Comparison of ENCODE assay signal across 9 mouse cellular contexts in genomic region chr19:58558352-58558751, GRCm38 (mm10). TPM values are rescaled to one million over a fixed set of nuclear protein-coding genes. Genes with fewer than 3 reads are reported as not detected.
DNase-seq lines count a peak whose midpoint lies in the region; ATAC-seq and TF ChIP-seq lines count a peak whose summit lies in the region.
"Had no signal": no experiment of that assay in that cellular context is flagged by ENCODE, and none has a peak within 500 bp of the region (broad histone marks: within the 10 kb centered on the region; RNA-seq: fewer than 3 reads in every experiment).

No protein-coding gene starts in this region.

- no peak overlapping the region for H3K27ac ChIP-seq in cerebellum, adult 2 months (ENCODE audit: insufficient read depth, low read length)
- no peak overlapping the region for H3K27ac ChIP-seq in midbrain, embryonic 10.5 days (replicated peaks)
- H3K27ac ChIP-seq in midbrain, embryonic 16.5 days (ENCODE audit: low read length), result no peak overlapping the region
- no peak overlapping the region for H3K27ac ChIP-seq in hindbrain, postnatal 0 days
- H3K27ac ChIP-seq: heart, embryonic 15.5 days had no signal

- no peak overlapping the region for H3K4me2 ChIP-seq in midbrain, embryonic 16.5 days (ENCODE audit: low read length)
- no peak overlapping the region for H3K4me2 ChIP-seq in hindbrain, postnatal 0 days (ENCODE audit: low read depth, low read length)
- H3K4me2 ChIP-seq: heart, embryonic 15.5 days had no signal

- no peak overlapping the region for H3K4me3 ChIP-seq in cerebellum, adult 2 months (replicated peaks; ENCODE audit: insufficient read depth, low read depth, low read length)
- H3K4me3 ChIP-seq in midbrain, embryonic 10.5 days, result no peak overlapping the region
- no peak overlapping the region for H3K4me3 ChIP-seq in midbrain, embryonic 16.5 days (ENCODE audit: low read depth, low read length)
- H3K4me3 ChIP-seq in hindbrain, postnatal 0 days (ENCODE audit: low read length), result no peak overlapping the region
- H3K4me3 ChIP-seq: heart, embryonic 15.5 days had no signal

- 41% methylated on average over 5 of the region's 5 CpGs for WGBS in cerebellum, adult 2 months
- WGBS in midbrain, embryonic 10.5 days, result 60% methylated on average over 5 of the region's 5 CpGs
- WGBS in midbrain, embryonic 16.5 days, result 47% methylated on average over 5 of the region's 5 CpGs
- WGBS in hindbrain, postnatal 0 days, result 40% methylated on average over 5 of the region's 5 CpGs

- DNase-seq in cerebellum, adult 2 months, result peak; percentile 3 to 10
- peak; percentile 31 for DNase-seq in midbrain, embryonic 10.5 days (ENCODE audit: low spot score)
- peak; percentile 37 for DNase-seq in c-Kit-positive CD71-negative TER-119-negative erythroid progenitor cells, embryonic 14.5 days (ENCODE audit: low read depth)
- peak; percentile 88 for DNase-seq in hindbrain, postnatal 0 days (ENCODE audit: low spot score)
- DNase-seq in lung, postnatal 10 days, result peak; percentile 53

- no peak for ATAC-seq in cerebellum, adult (ENCODE audit: insufficient number of reproducible peaks, low FRiP score, low TSS enrichment)
- no peak for ATAC-seq in midbrain, embryonic 16.5 days
- ATAC-seq in hindbrain, postnatal 0 days, result no peak
- no peak for ATAC-seq in megakaryocyte, adult 5-6 weeks (ENCODE audit: poor library complexity, severe bottlenecking)

- no peaks in the 10 kb centered on the region for H3K36me3 ChIP-seq in midbrain, embryonic 10.5 days
- H3K36me3 ChIP-seq in midbrain, embryonic 16.5 days (ENCODE audit: control insufficient read depth, insufficient read depth, low read length), result no peaks in the 10 kb centered on the region
- H3K36me3 ChIP-seq in hindbrain, postnatal 0 days (ENCODE audit: insufficient read depth, low read length), result no peaks in the 10 kb centered on the region
- H3K36me3 ChIP-seq: heart, embryonic 15.5 days had no signal

- peak; percentile 14; the same call in 1 of the 2 replicates for TF ChIP-seq CTCF in cerebellum, adult 2 months (IDR thresholded peaks at IDR 0.05; ENCODE audit: borderline replicate concordance, insufficient read depth, low read depth, low read length)
- peak; percentile 78 for TF ChIP-seq CTCF in hindbrain, postnatal 0 days (IDR thresholded peaks at IDR 0.05; ENCODE audit: low read depth)

- no peak overlapping the region for H3K9ac ChIP-seq in midbrain, embryonic 16.5 days (ENCODE audit: low read depth, low read length)
- H3K9ac ChIP-seq in hindbrain, postnatal 0 days (replicated peaks; ENCODE audit: low read length), result no peak overlapping the region
- H3K9ac ChIP-seq: heart, embryonic 15.5 days had no signal

- H3K9me3 ChIP-seq in midbrain, embryonic 10.5 days (replicated peaks), result no peaks in the 10 kb centered on the region
- no peaks in the 10 kb centered on the region for H3K9me3 ChIP-seq in midbrain, embryonic 16.5 days (replicated peaks; ENCODE audit: control insufficient read depth, low read length, poor library complexity, severe bottlenecking)
- no peaks in the 10 kb centered on the region for H3K9me3 ChIP-seq in hindbrain, postnatal 0 days (ENCODE audit: low read length)
- H3K9me3 ChIP-seq: heart, embryonic 15.5 days had no signal

- H3K27me3 ChIP-seq in cerebellum, adult 2 months (ENCODE audit: control insufficient read depth, insufficient read depth, low read length), result no peaks in the 10 kb centered on the region
- no peaks in the 10 kb centered on the region for H3K27me3 ChIP-seq in midbrain, embryonic 10.5 days (ENCODE audit: low read depth, poor library complexity, severe bottlenecking)
- no peaks in the 10 kb centered on the region for H3K27me3 ChIP-seq in midbrain, embryonic 16.5 days (ENCODE audit: control insufficient read depth, insufficient read depth, low read depth, low read length)
- H3K27me3 ChIP-seq in hindbrain, postnatal 0 days (ENCODE audit: insufficient read depth, low read length), result no peaks in the 10 kb centered on the region
- H3K27me3 ChIP-seq: heart, embryonic 15.5 days had no signal

- no peaks in the 10 kb centered on the region for H3K4me1 ChIP-seq in cerebellum, adult 2 months (ENCODE audit: control insufficient read depth, insufficient read depth, low read length)
- H3K4me1 ChIP-seq in midbrain, embryonic 10.5 days, result peaks cover 4% of the 10 kb centered on the region; the same call in 1 of the 2 replicates
- H3K4me1 ChIP-seq in midbrain, embryonic 16.5 days (ENCODE audit: control insufficient read depth, insufficient read depth, low read length), result no peaks in the 10 kb centered on the region
- H3K4me1 ChIP-seq in hindbrain, postnatal 0 days (ENCODE audit: insufficient read depth, low read length), result no peaks in the 10 kb centered on the region
- H3K4me1 ChIP-seq: heart, embryonic 15.5 days had no signal

- TF ChIP-seq POLR2A in cerebellum, adult 2 months (IDR thresholded peaks at IDR 0.05; ENCODE audit: borderline replicate concordance, insufficient read depth, low read length), result no peak

RNA-seq across cellular contexts. Expression of gene Ccdc172, which starts 46.6 kb away (rescaled TPM):
- polyA plus RNA-seq in cerebellum, adult 2 months (2012; rRNA removed), result not detected in 2 replicates
- polyA plus RNA-seq in midbrain, embryonic 10.5 days (2016; fragmentation: Nextera tagmentation; extraction: Ambion mirVana), result not detected in 2 replicates
- not detected in 2 replicates for polyA plus RNA-seq in midbrain, embryonic 16.5 days (2015; fragmentation: Nextera tagmentation; extraction: Ambion mirVana)
- not detected in 2 replicates for total RNA-seq in hindbrain, postnatal 0 days (2014; rRNA removed)
- polyA plus RNA-seq in hindbrain, postnatal 0 days (2015; fragmentation: Nextera tagmentation; extraction: Ambion mirVana), result not detected in 2 replicates
- not detected in 2 replicates for total RNA-seq in megakaryocyte, adult 5-6 weeks (2015)
- total RNA-seq in megakaryocyte, adult 5-6 weeks (2017), result not detected in 2 replicates
- polyA plus RNA-seq: heart, embryonic 15.5 days had no signal

Comparison
In these comparisons a context has a peak if more than half of its experiments do, and no peak if none do; other contexts are left out.
1. DNase-seq: peak in every context shown above with its lines; median percentile 88 in hindbrain, postnatal 0 days; 53 in lung, postnatal 10 days; 37 in c-Kit-positive CD71-negative TER-119-negative erythroid progenitor cells, embryonic 14.5 days; 31 in midbrain, embryonic 10.5 days; 6 in cerebellum, adult 2 months.